Mouse (Mus musculus) mouse trophoblast stem cell (cell line): Measurements from ENCODE around the gene Dnm2.

ENCODE experiments used
- in situ Hi-C, 2 experiments: fragments of 300-500 bp; cut with MseI, MboI; formaldehyde crosslinking; loops; 2 replicates in 1 of 2; 3 replicates in 1 of 2; pipeline ENCODE4 v1.15.1; 2025

Dnm2 gene

DNA sequence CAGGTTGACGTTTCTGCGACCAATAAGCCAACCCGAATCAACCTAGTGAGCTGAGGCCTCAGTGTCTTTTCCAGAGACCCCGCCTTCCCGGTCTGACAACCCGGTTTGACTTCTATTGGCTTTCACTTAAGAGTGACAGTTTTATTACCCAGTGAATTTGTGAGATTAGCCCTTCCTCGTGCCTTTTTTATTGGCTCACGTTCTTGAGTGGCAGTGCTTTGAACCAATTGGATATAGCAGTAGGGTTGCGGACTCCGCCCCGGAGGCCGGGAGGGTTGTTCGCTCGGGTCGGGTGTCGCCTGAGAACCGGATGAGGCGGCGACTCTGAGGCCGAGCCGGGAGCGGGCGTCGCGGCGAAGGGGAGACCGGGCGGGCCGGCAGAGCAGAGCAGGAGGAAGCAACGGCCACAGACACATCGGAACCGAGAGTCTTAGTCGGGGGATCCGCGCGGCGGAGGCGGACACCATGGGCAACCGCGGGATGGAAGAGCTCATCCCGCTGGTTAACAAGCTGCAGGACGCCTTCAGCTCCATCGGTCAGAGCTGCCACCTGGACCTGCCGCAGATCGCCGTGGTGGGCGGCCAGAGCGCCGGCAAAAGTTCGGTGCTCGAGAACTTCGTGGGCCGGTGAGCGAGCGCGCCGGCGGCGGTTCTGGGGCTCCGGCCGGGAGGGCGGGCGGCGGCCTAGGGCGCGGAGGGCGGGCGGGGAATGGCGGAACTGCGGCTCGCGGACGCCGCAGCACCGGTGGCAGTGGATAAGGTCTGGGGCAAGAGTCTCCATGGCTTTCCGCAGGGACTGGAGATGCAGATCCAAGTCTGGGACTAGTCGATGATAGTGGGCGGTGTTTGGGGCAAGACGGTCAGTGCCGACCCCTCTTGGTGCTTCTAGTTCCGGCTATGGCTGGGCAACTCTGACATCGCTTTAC, at the start of gene Dnm2:
TSS of gene Dnm2 (plus strand) at position 278 of the 925 bp plus-strand sequence.
- in situ Hi-C loops = no loop called here

DNA sequence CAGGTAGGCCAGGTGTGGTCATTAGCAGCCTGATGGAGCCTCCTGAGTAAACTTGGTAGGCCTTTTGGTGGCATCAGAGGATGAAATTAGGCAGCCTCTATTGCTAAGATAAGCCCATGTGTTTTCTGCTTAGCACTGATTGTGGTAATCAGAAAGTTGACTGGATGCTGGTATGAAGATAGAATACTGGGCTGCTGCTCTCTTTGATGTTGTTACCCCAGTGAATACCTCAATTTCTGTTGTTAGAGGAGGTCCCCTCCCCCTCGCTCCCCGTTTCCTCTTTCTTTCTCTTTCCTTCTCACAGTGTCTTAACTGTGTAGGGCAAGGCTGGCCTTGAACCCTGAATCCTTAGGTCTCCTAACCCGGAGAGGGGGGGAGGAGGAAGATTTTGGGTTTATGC, 45.5 kb upstream of the Dnm2 start:
- in situ Hi-C loops = no loop called here

- in situ Hi-C loops = no loop called here
Observed at GRCm38 (mm10) chr9:21380868-21381267, 43.8 kb upstream of the Dnm2 start.

- in situ Hi-C loops = no loop called here
Observed at GRCm38 (mm10) chr9:21383966-21384365, 40.7 kb upstream of the Dnm2 start.

DNA sequence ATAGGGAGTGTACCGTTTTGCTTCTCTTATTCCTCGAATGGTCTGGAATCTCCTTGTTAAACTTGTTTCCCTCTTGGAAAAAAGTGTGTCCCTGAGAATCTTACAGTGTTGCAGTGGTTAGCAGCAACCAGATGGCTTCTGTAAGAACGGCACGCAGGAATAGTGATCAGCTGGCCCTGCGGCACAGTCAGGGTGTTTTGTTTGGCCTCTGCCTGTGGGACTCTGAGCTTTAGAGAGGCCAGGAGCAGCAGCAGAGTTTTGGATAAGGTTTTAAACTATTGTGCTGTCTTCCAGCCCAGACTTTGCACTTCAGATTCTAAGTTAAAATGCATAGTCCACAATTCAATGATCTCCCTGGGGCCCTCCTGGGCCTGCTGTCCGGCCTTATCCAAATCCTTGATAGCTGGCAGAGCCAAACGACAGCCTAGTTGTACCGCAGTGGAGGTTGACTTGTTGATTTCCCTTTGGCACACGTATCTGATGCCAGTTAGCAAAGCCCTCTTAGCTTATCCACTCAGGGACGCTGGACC, 32.0 kb upstream of the Dnm2 start:
- in situ Hi-C loops = no loop called here

DNA sequence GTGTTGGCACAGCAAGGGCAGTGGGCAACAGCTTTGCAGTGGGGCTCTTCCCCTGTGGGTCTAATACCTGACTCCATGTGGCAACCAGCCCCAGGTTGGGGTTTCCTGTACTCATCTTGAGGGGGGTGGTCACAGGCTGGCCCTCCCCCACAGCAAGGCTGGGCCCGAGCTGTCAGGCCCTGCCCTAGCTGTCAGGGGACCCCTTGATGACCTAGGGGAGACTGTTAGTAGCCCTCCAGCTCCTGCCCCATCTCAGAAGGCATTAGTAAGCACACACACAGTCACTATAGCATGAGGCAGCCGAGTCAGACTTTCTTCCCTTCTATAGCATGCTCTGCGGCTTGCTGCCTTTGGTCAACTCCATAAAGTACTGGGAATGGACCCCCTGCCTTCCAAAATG, 29.0 kb upstream of the Dnm2 start:
- in situ Hi-C loops = no loop called here

- in situ Hi-C loops = no loop called here
Observed at GRCm38 (mm10) chr9:21397170-21397569, 27.5 kb upstream of the Dnm2 start.

GRCm38 (mm10) chr9:21401042-21401441, 23.7 kb upstream of the Dnm2 start:
- in situ Hi-C loops = no loop called here

GRCm38 (mm10) chr9:21402764-21403253, 21.9 kb upstream of the Dnm2 start:
- in situ Hi-C loops = no loop called here

- in situ Hi-C loops = no loop called here
Observed at GRCm38 (mm10) chr9:21403745-21404144, 21.0 kb upstream of the Dnm2 start.

- in situ Hi-C loops = no loop called here
Observed at GRCm38 (mm10) chr9:21405525-21405924, 19.2 kb upstream of the Dnm2 start.

DNA sequence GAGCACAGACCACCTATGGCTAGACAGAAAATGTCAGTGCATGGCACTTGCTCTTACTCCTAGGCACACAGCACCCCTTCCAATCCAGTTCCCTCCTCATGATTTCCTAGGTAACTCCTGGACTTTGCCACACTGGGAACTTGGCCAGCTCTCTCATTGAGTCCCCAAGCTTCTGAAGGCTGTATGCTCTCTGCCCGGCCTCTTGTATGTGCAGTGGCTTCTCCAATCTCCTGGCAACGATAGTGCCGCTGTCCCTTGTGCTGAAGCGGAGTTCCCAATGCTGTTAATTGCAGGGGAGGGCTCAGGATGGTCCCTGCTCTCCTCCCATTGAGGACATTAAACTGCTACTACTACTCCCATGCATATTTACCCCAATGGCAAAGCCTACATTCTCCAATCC, 16.8 kb upstream of the Dnm2 start:
- in situ Hi-C loops = no loop called here

GRCm38 (mm10) chr9:21408624-21409023, 16.1 kb upstream of the Dnm2 start:
- in situ Hi-C loops = no loop called here

GRCm38 (mm10) chr9:21409592-21410317, 15.0 kb upstream of the Dnm2 start:
- in situ Hi-C loops = no loop called here

DNA sequence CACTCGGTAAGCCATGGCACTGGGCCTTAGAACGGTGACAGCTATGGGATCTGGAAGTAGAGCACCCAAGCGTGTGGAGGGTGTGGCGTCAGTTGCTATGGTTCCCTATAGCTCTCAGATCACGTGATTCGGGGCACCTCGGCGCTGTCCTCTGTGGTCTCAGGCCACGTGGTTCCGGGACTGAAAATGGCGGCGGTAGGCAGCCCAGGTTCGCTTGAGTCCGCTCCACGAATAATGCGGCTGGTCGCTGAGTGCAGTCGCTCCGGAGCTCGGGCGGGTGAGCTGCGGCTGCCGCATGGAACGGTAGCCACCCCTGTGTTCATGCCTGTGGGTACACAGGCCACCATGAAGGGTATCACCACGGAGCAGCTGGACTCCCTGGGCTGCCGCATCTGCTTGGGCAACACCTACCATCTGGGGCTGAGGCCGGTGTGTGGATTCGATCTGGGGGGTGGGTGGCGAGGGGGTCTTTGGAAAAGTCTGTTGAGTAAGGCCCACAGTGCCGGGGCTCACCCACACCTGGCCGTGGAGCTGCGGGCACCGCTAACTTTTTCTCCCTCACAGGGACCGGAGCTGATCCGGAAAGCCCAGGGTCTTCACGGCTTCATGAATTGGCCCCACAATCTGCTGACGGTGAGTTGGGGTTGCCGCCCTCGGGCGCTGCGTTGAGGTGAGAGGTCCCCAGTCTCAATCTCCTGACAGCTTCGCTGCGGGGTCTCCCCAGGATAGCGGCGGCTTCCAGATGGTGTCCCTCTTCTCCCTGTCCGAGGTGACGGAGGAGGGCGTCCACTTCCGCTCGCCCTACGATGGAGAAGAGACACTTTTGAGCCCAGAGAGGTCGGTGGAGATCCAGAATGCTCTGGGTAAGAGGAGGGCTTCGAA, 12.8 kb upstream of the Dnm2 start, which contains the start of gene Qtrt1:
TSS of gene Qtrt1 (plus strand) at position 169 of the 882 bp plus-strand sequence.
- in situ Hi-C loops = no loop called here

- in situ Hi-C loops = no loop called here
Observed at GRCm38 (mm10) chr9:21417866-21418265, 6.8 kb upstream of the Dnm2 start.

- in situ Hi-C loops = no loop called here
Observed at GRCm38 (mm10) chr9:21419646-21420045, 5.1 kb upstream of the Dnm2 start.

DNA sequence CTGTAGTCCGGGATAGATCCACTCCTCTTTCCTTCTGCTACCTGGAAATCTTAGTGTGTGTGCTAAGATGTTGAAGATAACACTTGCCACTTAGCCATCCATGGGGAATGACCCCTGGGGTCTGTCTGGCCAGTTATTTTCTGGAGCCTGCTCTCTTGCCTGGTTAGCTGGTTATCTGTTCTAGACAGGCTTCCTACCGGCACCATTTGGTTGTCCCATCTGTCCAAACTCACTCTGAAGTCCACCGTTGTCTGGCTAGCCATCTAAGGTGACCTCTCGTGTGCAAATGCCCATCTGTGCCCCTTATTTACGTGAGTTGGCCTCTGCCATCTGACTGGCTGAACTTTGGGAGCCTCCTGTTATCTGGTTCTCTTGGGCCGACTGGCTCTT, 843 bp downstream of the Dnm2 start:
- in situ Hi-C loops = no loop called here

GRCm38 (mm10) chr9:21426013-21426412, 1.3 kb downstream of the Dnm2 start:
- in situ Hi-C loops = no loop called here

DNA sequence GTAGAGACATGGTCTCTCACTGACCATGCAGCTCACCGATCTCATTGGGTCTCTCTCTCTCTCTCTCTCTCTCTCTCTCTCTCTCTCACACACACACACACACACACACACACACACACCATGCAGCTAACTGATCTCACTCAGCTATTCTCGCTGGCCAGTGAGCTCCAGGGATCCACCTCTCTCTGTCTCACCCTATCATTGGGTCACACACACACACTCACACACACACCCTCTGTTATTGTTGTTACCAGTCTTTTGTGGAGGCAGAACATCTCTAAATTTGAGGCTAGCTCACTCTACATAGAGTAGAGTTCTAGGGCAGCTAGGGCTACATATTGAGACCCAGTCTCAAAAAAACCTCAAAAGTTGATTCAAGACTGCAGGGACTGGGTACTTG, 1.8 kb downstream of the Dnm2 start:
- in situ Hi-C loops = no loop called here

DNA sequence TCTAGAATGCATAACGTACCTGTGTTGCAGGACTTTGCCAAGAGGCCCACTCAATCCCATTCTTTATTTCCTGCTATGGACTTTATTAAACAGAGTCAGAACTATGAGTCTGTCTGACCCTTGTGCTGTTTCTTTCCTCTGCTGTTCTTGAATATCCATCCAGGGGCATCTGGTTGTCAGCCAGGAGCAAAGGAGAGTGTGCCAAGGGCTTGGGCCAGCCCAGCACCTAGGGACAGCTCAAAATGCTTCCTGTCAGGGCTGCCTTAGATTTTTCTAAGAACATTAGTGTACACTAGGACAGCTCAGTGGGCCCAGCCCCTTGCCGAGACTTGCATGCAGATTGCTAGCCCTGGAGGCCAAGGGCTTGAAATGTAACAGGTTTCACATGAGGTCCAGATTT, 3.1 kb downstream of the Dnm2 start:
- in situ Hi-C loops = no loop called here
